Mouse (Mus musculus): ENCODE measurements around the gene Jade1. TPM values are rescaled to one million over a fixed set of nuclear protein-coding genes. Genes with fewer than 3 reads are reported as not detected.

Jade1 gene
- total and polyA plus RNA-seq, 3 experiments: 116 to 150 (median 134) TPM

DNA sequence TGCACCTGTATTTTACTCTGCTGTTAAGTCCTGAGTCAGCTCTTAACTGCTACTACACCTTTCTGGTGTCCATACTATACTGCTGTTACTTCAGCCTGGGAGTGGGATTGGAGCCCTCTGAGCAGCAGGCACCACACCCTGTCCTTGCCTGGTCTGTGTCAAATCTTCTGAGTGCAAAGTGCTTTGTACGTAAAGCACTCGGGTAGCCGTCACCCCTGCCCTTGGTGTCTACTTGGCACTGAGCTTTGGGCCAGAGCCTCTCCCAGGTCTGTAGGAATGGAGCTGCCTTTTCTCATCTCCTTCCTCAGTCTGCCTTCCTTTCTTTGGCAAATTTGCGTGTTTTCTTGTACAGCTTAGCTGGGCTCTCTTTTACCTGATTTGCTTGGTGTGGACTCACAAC is 34.5 kb downstream of the Jade1 start:
- Histone ChIP-seq H3K36me3 (ENCODE audit: control insufficient read depth in 1 of 2, insufficient read depth in 2 of 2, low read length in 2 of 2) (peaks cover 4 to 46% of the 10 kb centered on the region in 2 experiments), H3K9ac (ENCODE audit: control insufficient read depth, low read depth, low read length, poor library complexity, severe bottlenecking) (no peak overlapping the region), H3K4me3 (ENCODE audit: control insufficient read depth in 1 of 2, insufficient read depth in 1 of 2, low read depth in 2 of 2, low read length in 2 of 2) (no peak overlapping the region), H3K9me3 (replicated peaks; ENCODE audit: insufficient read depth, low read length) (no peaks in the 10 kb centered on the region), H3K4me1 (ENCODE audit: control insufficient read depth in 1 of 2, insufficient read depth in 2 of 2, low read length in 2 of 2) (no peaks in the 10 kb centered on the region), H3K27ac (ENCODE audit: control insufficient read depth, low read depth, low read length) (no peak overlapping the region), H3K27me3 (ENCODE audit: control insufficient read depth in 1 of 2, insufficient read depth in 2 of 2, low read length in 2 of 2) (no peaks in the 10 kb centered on the region), H3K79me2 (ENCODE audit: control insufficient read depth, insufficient read depth, low read length, poor library complexity) (peaks cover 60% of the 10 kb centered on the region)
- no peak for TF ChIP-seq MAZ (IDR thresholded peaks at IDR 0.05; ENCODE audit: low read depth, low read length)
- no peak for TF ChIP-seq SIN3A (IDR thresholded peaks at IDR 0.05; ENCODE audit: low read length)
- TF ChIP-seq NELFE (IDR thresholded peaks at IDR 0.05; ENCODE audit: low read depth, low read length): no peak
- TF ChIP-seq POLR2AphosphoS5 (IDR thresholded peaks at IDR 0.05; ENCODE audit: borderline replicate concordance, low read depth, low read length): no peak
- no peak for TF ChIP-seq RCOR1 (IDR thresholded peaks at IDR 0.05; ENCODE audit: low read depth, low read length)
- no peak for DNase-seq (ENCODE audit: low read depth, low spot score)

DNA sequence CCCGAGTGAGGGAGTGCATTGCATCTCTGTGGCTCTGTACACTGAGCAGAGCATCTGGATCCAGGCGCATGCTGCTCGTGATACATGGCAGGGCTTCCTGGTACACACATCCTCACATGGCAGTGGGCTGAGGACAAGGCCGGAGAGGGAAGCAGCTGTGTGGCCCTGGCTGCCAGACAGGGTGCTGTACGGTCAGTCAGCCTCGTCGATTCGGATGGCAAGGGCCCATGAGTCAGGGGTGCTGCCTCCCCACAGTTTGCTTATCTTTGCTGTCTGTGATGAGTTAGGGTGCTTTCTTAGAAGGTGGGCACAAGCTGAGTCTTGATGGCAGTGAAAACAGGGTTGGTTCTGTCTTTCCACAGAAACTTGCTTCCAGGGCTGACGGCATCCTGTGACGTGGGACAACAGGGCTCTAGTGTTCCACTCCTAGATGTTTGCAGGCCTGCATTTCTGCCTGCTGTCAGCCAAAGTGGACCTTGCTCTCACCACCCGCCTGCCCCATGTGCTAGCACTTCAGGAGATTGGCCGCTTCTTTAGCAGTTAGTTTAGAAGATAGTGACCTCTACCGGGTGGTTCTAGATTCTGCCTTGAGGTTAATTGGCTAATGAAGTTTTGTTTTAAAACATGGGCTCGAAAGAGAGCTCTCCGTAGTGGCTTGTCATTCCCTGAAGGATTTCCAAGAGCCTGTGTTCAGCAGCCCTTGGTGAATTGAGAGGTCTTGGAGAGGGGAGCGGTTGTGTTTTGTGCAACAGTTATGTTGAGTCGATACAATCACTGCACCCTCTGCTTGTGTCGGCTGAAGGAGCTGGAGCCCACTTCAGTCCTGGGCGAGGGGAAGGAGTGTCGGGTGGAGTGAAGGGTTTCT is 35.4 kb downstream of the Jade1 start:
- H3K36me3 ChIP-seq (ENCODE audit: control insufficient read depth in 1 of 2, insufficient read depth in 2 of 2, low read length in 2 of 2): peaks cover 5 to 47% of the 10 kb centered on the region in 2 experiments
- H3K9me3 ChIP-seq (replicated peaks; ENCODE audit: insufficient read depth, low read length): no peaks in the 10 kb centered on the region

DNA sequence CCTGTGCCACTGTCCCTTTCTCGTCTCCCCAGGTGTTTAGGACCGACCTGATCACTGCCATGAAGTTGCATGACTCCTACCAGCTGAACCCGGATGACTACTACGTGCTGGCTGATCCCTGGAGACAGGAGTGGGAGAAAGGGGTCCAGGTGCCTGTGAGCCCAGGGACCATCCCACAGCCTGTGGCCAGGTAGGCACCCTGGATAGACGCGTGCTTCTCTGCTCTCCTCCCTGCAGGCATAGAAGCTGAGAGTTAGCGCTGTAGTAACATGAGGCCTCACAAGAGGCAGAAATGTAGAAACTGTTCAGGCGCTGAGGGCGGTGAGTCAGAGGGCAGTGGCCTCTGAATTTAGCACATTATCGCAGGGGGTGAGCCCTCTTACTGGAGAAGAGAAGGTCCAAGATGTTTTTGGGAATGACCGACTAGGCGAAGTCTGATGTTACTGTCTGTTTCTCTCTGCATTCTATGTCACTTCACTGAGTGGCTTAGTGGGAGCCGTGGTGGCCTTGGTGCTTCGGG is 36.2 kb downstream of the Jade1 start:
- Histone ChIP-seq H3K9ac (ENCODE audit: control insufficient read depth, low read depth, low read length, poor library complexity, severe bottlenecking) (no peak overlapping the region), H3K4me1 (ENCODE audit: control insufficient read depth in 1 of 2, insufficient read depth in 2 of 2, low read length in 2 of 2) (no peaks in the 10 kb centered on the region), H3K79me2 (ENCODE audit: control insufficient read depth, insufficient read depth, low read length, poor library complexity) (peaks cover 45% of the 10 kb centered on the region), H3K9me3 (replicated peaks; ENCODE audit: insufficient read depth, low read length) (no peaks in the 10 kb centered on the region), H3K36me3 (ENCODE audit: control insufficient read depth in 1 of 2, insufficient read depth in 2 of 2, low read length in 2 of 2) (peaks cover 5 to 45% of the 10 kb centered on the region in 2 experiments; a peak in 3 of 4 replicates), H3K27me3 (ENCODE audit: control insufficient read depth in 1 of 2, insufficient read depth in 2 of 2, low read length in 2 of 2) (no peaks in the 10 kb centered on the region), H3K27ac (ENCODE audit: control insufficient read depth, low read depth, low read length) (no peak overlapping the region), H3K4me3 (ENCODE audit: control insufficient read depth in 1 of 2, insufficient read depth in 1 of 2, low read depth in 2 of 2, low read length in 2 of 2) (no peak overlapping the region)
- TF ChIP-seq POLR2A (IDR thresholded peaks at IDR 0.05; ENCODE audit: control insufficient read depth in 1 of 2, insufficient read depth in 1 of 2, low read depth in 1 of 2, low read length in 2 of 2, poor library complexity in 1 of 2) (no peak; a peak in 1 of 4 replicates), BHLHE40 (IDR thresholded peaks at IDR 0.05; ENCODE audit: borderline replicate concordance, low read depth, low read length) (no peak), ETS1 (IDR thresholded peaks at IDR 0.05; ENCODE audit: low read depth, low read length) (no peak), HCFC1 (IDR thresholded peaks at IDR 0.05; ENCODE audit: low read depth, low read length) (no peak), POLR2AphosphoS5 (IDR thresholded peaks at IDR 0.05; ENCODE audit: borderline replicate concordance, low read depth, low read length) (no peak)
- DNase-seq (ENCODE audit: low read depth, low spot score): no peak

More for the DNA sequence above, 35.4 kb downstream of the Jade1 start:
- H3K27ac ChIP-seq (ENCODE audit: control insufficient read depth, low read depth, low read length): no peak overlapping the region
- no peak for TF ChIP-seq GATA1 (IDR thresholded peaks at IDR 0.05; ENCODE audit: low read depth, low read length)
- TF ChIP-seq ZKSCAN1 (IDR thresholded peaks at IDR 0.05; ENCODE audit: low read depth, low read length): no peak
- no peak for TF ChIP-seq TCF12 (IDR thresholded peaks at IDR 0.05; ENCODE audit: low read depth, low read length)
- TF ChIP-seq MXI1 (IDR thresholded peaks at IDR 0.05; ENCODE audit: low read depth, low read length): no peak
- no peak for TF ChIP-seq USF1 (IDR thresholded peaks at IDR 0.05; ENCODE audit: low read depth, low read length)
- TF ChIP-seq NELFE (IDR thresholded peaks at IDR 0.05; ENCODE audit: low read depth, low read length): no peak
- TF ChIP-seq MAFK (IDR thresholded peaks at IDR 0.05; ENCODE audit: borderline replicate concordance, low read depth, low read length): no peak
- no peak for TF ChIP-seq RCOR1 (IDR thresholded peaks at IDR 0.05; ENCODE audit: low read depth, low read length)
- TF ChIP-seq SIN3A (IDR thresholded peaks at IDR 0.05; ENCODE audit: low read length): no peak
- no peak for TF ChIP-seq CHD2 (IDR thresholded peaks at IDR 0.05; ENCODE audit: low read length)
- TF ChIP-seq UBTF (IDR thresholded peaks at IDR 0.05; ENCODE audit: borderline replicate concordance, insufficient read depth, low read depth, low read length): no peak
- H3K79me2 ChIP-seq (ENCODE audit: control insufficient read depth, insufficient read depth, low read length, poor library complexity): peaks cover 51% of the 10 kb centered on the region
- H3K4me3 ChIP-seq (ENCODE audit: control insufficient read depth in 1 of 2, insufficient read depth in 1 of 2, low read depth in 2 of 2, low read length in 2 of 2): no peak overlapping the region
- H3K4me1 ChIP-seq (ENCODE audit: control insufficient read depth in 1 of 2, insufficient read depth in 2 of 2, low read length in 2 of 2): no peaks in the 10 kb centered on the region
- H3K9ac ChIP-seq (ENCODE audit: control insufficient read depth, low read depth, low read length, poor library complexity, severe bottlenecking): no peak overlapping the region
- no peak for DNase-seq (ENCODE audit: low read depth, low spot score)
- no peaks in the 10 kb centered on the region for H3K27me3 ChIP-seq (ENCODE audit: control insufficient read depth in 1 of 2, insufficient read depth in 2 of 2, low read length in 2 of 2)
